Mouse (Mus musculus) thymus, postnatal 25 days (tissue): ENCODE results near the gene Hap1.
"Not testable (repeated sequence)": the region's sequence is repeated elsewhere in the genome, so short reads cannot be mapped to it uniquely, and the experiment has no call there.

Source experiments
- DNase-seq: peaks from one replicate; pipeline ENCODE4 v3.0.0; 2022

The Hap1 gene

GRCm38 (mm10) chr11:100313424-100313823 is 42.5 kb downstream of the Hap1 start:
- DNase-seq: no peak

DNA sequence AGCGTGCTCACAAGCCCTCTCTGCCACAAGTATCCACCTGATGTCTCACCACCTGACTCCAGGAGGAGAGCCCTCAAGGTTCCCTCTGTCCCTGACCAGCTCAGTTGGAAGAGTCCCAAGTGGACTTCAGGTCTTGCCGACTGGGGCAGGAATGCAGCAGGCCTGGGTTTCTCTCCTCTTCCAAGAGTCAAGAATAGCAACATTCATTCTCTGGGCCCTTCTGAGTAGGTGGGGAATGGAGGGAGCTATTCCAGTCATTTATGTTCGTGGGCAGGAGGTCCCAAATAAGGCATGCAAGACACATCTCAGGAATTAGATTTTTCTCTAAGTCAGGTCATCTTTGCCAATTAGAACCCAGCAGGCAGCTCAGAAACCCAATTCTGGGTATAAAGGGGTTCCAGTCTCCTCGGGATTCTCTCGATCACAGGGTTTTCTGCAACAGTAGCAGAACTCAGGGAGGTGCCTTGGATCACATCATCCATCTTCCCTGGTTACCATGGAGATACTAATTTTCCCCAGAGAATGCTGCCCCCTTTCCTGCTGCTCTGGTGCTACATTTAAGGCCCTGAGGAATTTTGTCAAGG is 43.7 kb downstream of the Hap1 start:
- DNase-seq: no peak

DNA sequence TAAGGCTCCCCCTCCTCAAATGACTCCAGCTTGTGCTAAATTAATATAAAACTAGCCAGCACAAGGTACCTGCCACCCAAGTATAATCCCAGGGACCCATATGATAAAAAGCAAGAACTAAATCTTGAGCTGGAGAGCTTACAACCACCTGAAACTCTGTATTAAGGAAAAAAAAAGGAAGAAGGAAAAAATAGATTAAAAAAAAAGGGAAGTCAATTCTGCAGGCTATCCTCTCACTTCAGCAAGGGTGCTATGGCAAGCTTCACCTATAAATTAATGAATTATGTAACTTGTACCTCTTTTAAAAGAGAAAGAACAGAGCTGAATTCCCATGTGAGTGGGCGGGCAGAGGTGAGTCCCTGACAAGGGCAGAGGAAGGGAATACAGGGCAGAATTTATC is 44.3 kb downstream of the Hap1 start:
- no peak for DNase-seq

- not testable (repeated sequence) for DNase-seq
These were observed 47.3 kb downstream of the Hap1 start for GRCm38 (mm10) chr11:100308672-100309071.

- no peak for DNase-seq
These were observed 48.0 kb downstream of the Hap1 start for GRCm38 (mm10) chr11:100307900-100308299.

DNA sequence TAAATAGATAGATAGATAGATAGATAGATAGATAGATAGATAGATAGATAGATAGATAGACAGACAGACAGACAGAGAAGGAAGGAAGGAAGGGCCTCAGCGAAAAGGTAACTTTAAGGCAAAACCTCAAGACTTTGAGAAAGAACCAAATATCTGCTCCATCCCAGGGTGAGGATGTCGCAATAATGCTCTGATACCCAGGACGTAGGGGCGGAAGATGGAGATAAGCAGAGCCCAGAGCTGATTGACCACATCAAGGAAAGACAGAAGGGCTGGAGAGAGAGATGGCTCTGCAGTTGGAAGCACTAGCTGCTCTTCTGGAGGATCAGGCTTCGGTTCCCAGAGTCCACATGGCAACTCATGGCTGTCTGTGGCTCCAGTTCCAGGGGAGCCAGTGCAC is 54.6 kb downstream of the Hap1 start:
- no peak for DNase-seq

DNA sequence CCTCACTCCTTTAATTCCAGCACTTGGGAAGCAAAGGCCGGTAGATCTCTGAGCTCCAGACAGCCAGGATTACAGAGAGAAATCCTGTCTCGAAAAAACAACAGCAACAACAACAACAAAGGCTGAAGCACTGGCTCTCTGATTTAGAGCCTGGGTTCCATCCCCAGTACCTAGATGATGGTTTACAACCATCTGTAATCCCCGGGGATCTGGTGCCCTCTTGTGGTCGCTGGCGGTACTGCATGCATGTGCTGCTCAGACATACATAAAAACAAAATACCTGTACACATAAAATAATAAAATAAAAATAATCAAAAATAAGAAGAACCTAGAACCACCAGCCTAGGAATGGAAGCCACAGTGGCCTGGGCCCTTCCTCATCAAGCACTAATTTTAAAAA is 55.6 kb downstream of the Hap1 start:
- DNase-seq: peak; percentile 66

DNA sequence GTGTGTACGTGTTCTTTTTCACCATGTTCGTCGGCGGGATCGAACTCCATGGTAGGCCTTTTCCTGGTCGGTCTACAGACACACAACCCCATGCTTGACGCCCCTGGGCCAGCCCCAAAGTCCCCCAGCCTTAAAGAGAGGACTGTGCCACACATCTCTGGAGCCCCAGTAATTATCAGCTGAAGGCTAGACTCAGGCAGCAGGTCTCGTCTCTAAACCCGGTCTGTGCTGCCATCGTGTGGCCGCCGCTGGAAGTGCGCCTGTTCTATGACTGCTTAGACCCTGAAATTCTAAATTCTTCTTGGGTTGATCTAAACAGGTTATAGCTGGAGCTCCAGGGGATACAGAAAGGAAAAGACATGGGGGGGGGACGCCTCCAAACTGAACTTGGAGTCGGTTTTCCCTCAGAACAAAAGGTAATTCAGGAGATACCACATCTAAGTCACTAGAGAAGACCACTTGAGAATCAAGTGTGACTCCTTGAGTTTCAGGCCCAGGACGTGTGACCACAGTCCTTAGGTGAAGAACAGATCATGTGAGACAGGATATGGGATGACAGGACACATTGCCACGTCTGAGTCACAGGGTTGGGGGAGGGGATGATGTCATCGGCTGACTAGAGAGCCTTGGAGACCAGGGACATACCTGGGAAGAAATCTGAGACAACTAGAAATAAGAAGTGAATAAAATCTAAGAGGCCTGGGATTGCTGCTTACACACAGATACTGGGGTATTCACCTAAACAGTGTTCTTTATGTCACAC is 57.5 kb downstream of the Hap1 start:
- DNase-seq: peak; percentile 83

GRCm38 (mm10) chr11:100297801-100298200 is 58.1 kb downstream of the Hap1 start:
- DNase-seq: no peak
